Mouse (Mus musculus) cerebellum, adult 11 months (tissue): Measurements from ENCODE around the gene Spata31d1b.
"Not testable (repeated sequence)": the region's sequence is repeated elsewhere in the genome, so short reads cannot be mapped to it uniquely, and the experiment has no call there.

Experiments used
- DNase-seq: peaks from one replicate; pipeline ENCODE4 v3.0.0; 2022

Gene Spata31d1b

DNA sequence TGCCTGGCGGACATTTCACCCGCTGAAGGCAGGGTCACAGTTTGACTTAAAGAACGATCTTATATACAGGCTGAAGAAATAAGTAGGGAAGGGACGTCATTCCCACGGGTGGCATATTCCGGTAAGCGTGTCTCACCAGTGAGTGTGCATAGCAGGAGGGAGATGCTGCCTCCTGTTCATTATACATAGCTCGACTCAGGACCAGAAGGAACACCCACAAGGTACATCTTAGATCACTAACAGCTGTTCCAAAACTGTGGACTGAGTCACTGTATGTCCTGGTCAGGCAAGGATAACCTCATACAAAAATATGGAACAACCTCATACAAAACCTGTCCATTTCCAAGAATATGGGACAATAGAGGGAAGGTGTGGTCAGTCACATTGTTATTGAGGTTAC, 13.0 kb upstream of the Spata31d1b start:
- no peak for DNase-seq

DNA sequence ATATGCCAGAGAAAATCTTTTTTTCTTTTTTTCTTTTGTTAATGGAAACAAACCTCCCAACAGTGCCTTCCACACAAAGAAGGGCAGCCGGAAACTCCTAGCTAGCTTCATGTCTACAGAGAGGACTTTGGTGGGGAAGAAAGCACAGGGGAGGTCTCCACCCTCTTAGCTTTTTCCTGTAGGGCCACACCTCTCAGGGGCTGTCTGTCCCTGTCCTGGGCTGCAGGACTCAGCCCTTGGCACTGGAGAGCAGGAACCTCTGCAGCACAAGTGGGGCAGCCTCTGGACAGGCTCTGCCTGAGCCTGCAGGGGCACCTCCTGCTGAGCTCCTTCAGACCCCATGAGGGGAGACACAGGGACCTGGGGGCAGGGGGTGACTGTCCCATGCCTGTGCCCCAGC, 11.9 kb upstream of the Spata31d1b start:
- not testable (repeated sequence) for DNase-seq

DNA sequence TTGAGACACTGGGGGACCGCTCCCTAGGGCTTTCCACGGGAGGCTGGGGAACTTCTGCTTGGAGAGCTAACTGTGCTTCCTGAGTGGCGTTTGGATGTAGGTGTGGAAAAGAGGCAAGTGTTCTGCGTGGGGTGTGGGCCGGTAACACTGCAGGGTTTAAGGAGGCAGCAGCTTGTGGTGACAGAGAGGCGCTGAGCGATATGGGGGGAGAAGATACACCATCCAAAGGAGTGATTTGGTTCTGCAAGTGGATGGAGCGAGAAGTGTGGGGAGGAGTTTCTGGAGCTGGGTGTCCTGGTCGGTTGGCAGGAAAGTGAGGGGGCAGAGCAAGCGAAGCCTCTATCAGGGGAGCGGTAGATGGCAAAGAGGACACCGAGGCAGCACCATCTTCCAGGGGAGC, 8.6 kb upstream of the Spata31d1b start:
- DNase-seq = no peak

DNA sequence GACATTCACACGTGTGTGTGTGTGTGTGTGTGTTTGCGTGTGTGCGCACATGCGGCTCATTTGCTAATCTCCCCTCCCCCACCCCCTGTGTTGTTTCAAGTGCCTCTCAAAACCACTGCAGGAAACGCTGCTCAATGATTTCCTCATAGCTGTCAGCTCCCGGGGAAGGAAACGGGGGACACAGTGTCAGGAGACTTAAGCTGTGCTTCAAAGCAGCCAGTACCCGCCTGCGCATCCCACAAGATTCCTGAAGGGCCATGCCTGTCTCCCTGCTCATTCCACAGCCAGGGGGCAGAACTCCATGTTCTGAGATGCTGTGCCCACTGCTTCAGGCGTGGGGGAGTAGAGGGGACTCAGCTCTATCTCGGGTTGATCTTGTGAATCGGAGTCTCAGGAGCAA, 7.5 kb upstream of the Spata31d1b start:
- no peak for DNase-seq

GRCm38 (mm10) chr13:59710230-59710629, 1.9 kb upstream of the Spata31d1b start, which contains the start of gene Spata31d1a:
Gene Spata31d1a (minus strand): TSS chr13:59710330.
- no peak for DNase-seq

- no peak for DNase-seq
These were observed 1.6 kb downstream of the Spata31d1b start for GRCm38 (mm10) chr13:59713710-59714109.

DNA sequence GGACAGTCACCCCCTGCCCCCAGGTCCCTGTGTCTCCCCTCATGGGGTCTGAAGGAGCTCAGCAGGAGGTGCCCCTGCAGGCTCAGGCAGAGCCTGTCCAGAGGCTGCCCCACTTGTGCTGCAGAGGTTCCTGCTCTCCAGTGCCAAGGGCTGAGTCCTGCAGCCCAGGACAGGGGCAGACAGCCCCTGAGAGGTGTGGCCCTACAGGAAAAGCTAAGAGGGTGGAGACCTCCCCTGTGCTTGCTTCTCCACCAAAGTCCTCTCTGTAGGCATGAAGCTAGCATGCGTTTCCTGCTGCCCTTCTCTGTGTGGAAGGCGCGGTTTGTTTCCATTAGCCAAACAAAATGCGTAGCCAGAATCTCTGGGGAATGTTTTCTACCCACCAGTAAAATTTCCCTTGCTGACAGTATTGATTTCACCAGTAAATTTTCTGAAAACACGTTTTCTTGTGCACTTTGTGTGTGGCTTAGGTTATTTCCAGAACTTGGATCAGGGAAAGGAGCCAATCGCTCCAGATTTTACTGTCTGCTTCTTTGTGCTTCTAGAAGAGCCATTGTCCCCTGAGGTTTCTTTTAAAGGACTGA, 6.9 kb downstream of the Spata31d1b start:
- DNase-seq = not testable (repeated sequence)

DNA sequence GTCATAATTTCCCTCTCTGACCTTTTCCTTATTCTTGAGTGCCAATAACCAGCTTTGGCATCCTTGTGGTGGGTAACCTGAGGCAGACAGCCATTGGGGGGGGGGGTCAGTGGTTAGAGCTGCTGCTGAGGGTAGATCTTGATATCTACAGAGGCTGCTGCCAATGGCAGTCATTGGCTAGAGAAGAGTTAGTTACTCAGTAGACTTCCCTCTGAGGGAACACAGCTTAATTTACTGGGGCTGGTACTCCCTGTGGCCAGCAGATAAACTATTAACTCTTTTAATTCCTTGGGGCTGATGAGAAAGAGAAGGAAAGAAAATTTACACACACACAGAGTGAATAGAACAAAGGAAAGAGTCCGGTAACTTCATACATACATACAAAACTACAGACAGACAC, 7.4 kb downstream of the Spata31d1b start:
- DNase-seq = no peak

GRCm38 (mm10) chr13:59722089-59722488, 10.0 kb downstream of the Spata31d1b start:
- not testable (repeated sequence) for DNase-seq

GRCm38 (mm10) chr13:59726139-59726867, 14.2 kb downstream of the Spata31d1b start:
- no peak for DNase-seq

- peak; percentile 75 for DNase-seq
These were observed 16.5 kb downstream of the Spata31d1b start for GRCm38 (mm10) chr13:59728378-59729093.

- no peak for DNase-seq
These were observed 19.6 kb downstream of the Spata31d1b start, which contains the start of gene Spata31d1d for GRCm38 (mm10) chr13:59731652-59732051. Gene Spata31d1d (minus strand): TSS chr13:59731752.

DNA sequence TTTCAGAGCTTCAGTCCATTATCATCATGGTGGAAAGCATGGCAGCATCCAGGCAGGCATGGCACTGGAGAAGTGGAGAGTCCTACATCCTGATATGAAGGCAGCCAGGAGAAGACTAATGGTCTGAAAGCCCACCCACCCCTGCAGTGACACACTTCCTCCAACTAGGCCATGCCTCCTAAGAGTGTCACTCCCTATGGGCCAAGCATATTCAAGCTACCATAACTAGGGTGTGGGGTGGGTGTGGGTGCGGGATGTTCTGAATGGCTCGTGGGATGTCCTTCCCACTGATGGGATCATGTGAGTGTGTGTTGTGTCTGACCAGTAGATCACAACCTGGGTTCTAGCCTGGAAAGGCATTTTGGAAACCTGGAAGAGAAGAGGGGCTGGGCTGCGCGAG, 21.9 kb downstream of the Spata31d1b start:
- DNase-seq = no peak

DNA sequence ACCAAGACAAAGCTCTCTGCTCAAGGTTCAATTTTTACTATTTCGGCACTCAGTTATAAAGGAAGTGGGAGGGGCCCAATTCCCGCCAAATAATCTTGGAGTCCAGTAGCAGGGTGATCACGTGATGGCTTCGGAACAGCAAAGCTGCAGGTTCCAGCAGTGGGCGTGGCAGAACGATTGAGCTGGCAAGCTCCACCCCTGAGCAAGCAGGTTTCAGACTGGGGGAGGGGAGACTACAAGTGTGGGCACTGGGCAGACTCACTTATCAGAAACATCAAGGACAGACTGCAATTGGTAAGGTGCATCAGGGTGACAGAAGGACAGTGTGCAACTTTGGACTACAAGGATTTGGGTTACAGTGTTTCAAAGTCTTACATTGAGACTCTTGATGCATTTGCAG, 22.3 kb downstream of the Spata31d1b start:
- DNase-seq = not testable (repeated sequence)

DNA sequence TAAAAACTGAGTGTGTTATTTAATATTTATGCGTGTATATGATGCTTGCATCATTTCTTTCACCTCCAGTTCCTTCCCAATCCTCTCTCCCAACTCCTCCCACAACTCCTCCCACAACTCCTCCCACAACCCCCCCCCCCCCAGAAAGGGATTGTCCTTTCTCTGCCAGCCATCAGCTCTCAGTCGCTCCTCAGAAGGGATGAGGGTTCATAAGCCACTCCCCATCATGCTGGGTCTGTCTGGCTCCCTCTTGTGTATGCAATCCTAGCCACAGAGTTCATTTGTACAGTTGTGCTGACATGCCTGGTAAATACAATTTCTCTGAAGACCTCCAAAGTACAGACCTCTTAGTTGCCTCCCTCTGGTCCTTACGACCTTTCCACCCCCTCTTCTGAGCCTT, 23.1 kb downstream of the Spata31d1b start:
- DNase-seq = no peak

GRCm38 (mm10) chr13:59738455-59738854, 26.4 kb downstream of the Spata31d1b start:
- no peak for DNase-seq

GRCm38 (mm10) chr13:59739397-59739796, 27.3 kb downstream of the Spata31d1b start:
- DNase-seq = no peak

- DNase-seq = no peak
These were observed 29.0 kb downstream of the Spata31d1b start for GRCm38 (mm10) chr13:59741096-59741495.

DNA sequence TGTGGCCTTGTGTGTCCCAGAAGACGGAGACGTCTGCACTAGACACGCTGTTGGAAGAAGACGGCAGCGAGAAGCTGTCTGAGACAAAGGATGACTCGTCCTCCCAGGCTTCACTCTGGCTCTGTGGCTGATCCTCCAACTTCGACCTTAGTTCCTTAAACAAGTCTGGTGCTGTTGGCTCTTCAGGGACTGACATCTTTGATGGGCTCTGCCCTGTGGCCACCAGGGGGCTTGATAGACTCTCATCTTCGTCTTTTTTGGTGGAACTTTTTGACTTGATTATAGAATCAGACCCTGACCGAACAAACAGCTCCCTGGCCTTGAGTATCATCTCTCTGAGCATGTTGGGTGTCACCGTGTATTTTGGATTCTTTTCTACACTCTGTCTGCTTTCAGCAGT, 29.6 kb downstream of the Spata31d1b start:
- no peak for DNase-seq

- no peak for DNase-seq
These were observed 33.4 kb downstream of the Spata31d1b start for GRCm38 (mm10) chr13:59745462-59745861.

- no peak for DNase-seq
These were observed 34.1 kb downstream of the Spata31d1b start for GRCm38 (mm10) chr13:59746164-59746563.

- DNase-seq = no peak
These were observed 34.6 kb downstream of the Spata31d1b start, which contains the start of gene 1700014D04Rik for GRCm38 (mm10) chr13:59746711-59747110. Gene 1700014D04Rik (minus strand): TSS chr13:59746752.

- no peak for DNase-seq
These were observed 38.2 kb downstream of the Spata31d1b start for GRCm38 (mm10) chr13:59750310-59750709.

- no peak for DNase-seq
These were observed 44.8 kb downstream of the Spata31d1b start for GRCm38 (mm10) chr13:59756906-59757305.
